Mouse (Mus musculus): ENCODE results near the gene Camkk2.

Camkk2 gene

GRCm38 (mm10) chr5:122736761-122737160, 42.4 kb downstream of the Camkk2 start:
- no peak for DNase-seq (ENCODE audit: low read depth, low spot score)

- DNase-seq (ENCODE audit: low read depth, low spot score), result no peak
Observed at GRCm38 (mm10) chr5:122735853-122736252, 43.4 kb downstream of the Camkk2 start.

- no peak for DNase-seq (ENCODE audit: low read depth, low spot score)
Observed at GRCm38 (mm10) chr5:122733881-122734280, 45.3 kb downstream of the Camkk2 start.

- no peak for DNase-seq (ENCODE audit: low read depth, low spot score)
Observed at GRCm38 (mm10) chr5:122731991-122732673, 47.1 kb downstream of the Camkk2 start.

GRCm38 (mm10) chr5:122731321-122731720, 47.9 kb downstream of the Camkk2 start:
- no peak for DNase-seq (ENCODE audit: low read depth, low spot score)

- DNase-seq (ENCODE audit: low read depth, low spot score), result no peak
Observed at GRCm38 (mm10) chr5:122730776-122731175, 48.4 kb downstream of the Camkk2 start.

- no peak for DNase-seq (ENCODE audit: low read depth, low spot score)
Observed at GRCm38 (mm10) chr5:122727096-122727495, 52.1 kb downstream of the Camkk2 start.

GRCm38 (mm10) chr5:122726595-122726994, 52.6 kb downstream of the Camkk2 start:
- no peak for DNase-seq (ENCODE audit: low read depth, low spot score)

- peak; percentile 60 for DNase-seq (ENCODE audit: low read depth, low spot score)
Observed at GRCm38 (mm10) chr5:122726068-122726467, 53.1 kb downstream of the Camkk2 start.

GRCm38 (mm10) chr5:122725453-122725852, 53.8 kb downstream of the Camkk2 start:
- DNase-seq (ENCODE audit: low read depth, low spot score), result no peak

GRCm38 (mm10) chr5:122719168-122719567, 60.0 kb downstream of the Camkk2 start:
- DNase-seq (ENCODE audit: low read depth, low spot score), result no peak

GRCm38 (mm10) chr5:122718400-122718799, 60.8 kb downstream of the Camkk2 start:
- DNase-seq (ENCODE audit: low read depth, low spot score), result no peak

GRCm38 (mm10) chr5:122716793-122717192, 62.4 kb downstream of the Camkk2 start:
- DNase-seq (ENCODE audit: low read depth, low spot score), result no peak

GRCm38 (mm10) chr5:122715723-122716122, 63.5 kb downstream of the Camkk2 start:
- DNase-seq (ENCODE audit: low read depth, low spot score), result no peak

- DNase-seq (ENCODE audit: low read depth, low spot score), result no peak
Observed at GRCm38 (mm10) chr5:122708819-122709218, 70.4 kb downstream of the Camkk2 start.

- peak; percentile 77 for DNase-seq (ENCODE audit: low read depth, low spot score)
Observed at GRCm38 (mm10) chr5:122707276-122708181, 71.7 kb downstream of the Camkk2 start, which contains the start of gene P2rx4. TSS of gene P2rx4 (plus strand) at chr5:122707544.

GRCm38 (mm10) chr5:122706917-122707275, 72.3 kb downstream of the Camkk2 start:
- no peak for DNase-seq (ENCODE audit: low read depth, low spot score)

- DNase-seq (ENCODE audit: low read depth, low spot score), result no peak
Observed at GRCm38 (mm10) chr5:122705174-122705573, 74.0 kb downstream of the Camkk2 start.

GRCm38 (mm10) chr5:122704571-122704970, 74.6 kb downstream of the Camkk2 start:
- no peak for DNase-seq (ENCODE audit: low read depth, low spot score)

GRCm38 (mm10) chr5:122703574-122703973, 75.6 kb downstream of the Camkk2 start:
- DNase-seq (ENCODE audit: low read depth, low spot score), result no peak

- peak; percentile 55 for DNase-seq (ENCODE audit: low read depth, low spot score)
Observed at GRCm38 (mm10) chr5:122702156-122702555, 77.1 kb downstream of the Camkk2 start.

- no peak for DNase-seq (ENCODE audit: low read depth, low spot score)
Observed at GRCm38 (mm10) chr5:122700837-122701212, 78.4 kb downstream of the Camkk2 start.

All from skeletal muscle tissue, adult 2 months (tissue).